Mouse (Mus musculus): Measurements from ENCODE around the gene Dnajb7. TPM values are rescaled to one million over a fixed set of nuclear protein-coding genes. Genes with fewer than 3 reads are reported as not detected.

The Dnajb7 gene
- polyA plus RNA-seq, 1 experiment from 2014 or later = 0.74 TPM

- ATAC-seq (ENCODE audit: low FRiP score) (peak; percentile 56), DNase-seq (ENCODE audit: low spot score, missing footprints) (no peak)
- 50% methylated on average over 6 of the region's 6 CpGs for WGBS
- Histone ChIP-seq H3K4me3 (ENCODE audit: low read depth, low read length) (peak overlapping the region; percentile 68), H3K9me3 (ENCODE audit: control insufficient read depth, low read length) (no peaks in the 10 kb centered on the region), H3K9ac (ENCODE audit: low read length) (peak overlapping the region; percentile 24; the same call in 1 of the 2 replicates), H3K4me2 (peak overlapping the region; percentile 72), H3K4me1 (ENCODE audit: control insufficient read depth, insufficient read depth, low read length) (peaks cover 10% of the 10 kb centered on the region), H3K27ac (ENCODE audit: low read depth, low read length) (peak overlapping the region; percentile 37; the same call in 1 of the 2 replicates), H3K27me3 (ENCODE audit: control insufficient read depth, insufficient read depth, low read length) (no peaks in the 10 kb centered on the region), H3K36me3 (ENCODE audit: control insufficient read depth, insufficient read depth, low read length) (no peaks in the 10 kb centered on the region)
Observed at GRCm38 (mm10) chr15:81361022-81361404, 47.1 kb downstream of the Dnajb7 start.

GRCm38 (mm10) chr15:81360345-81361021 lies 47.6 kb downstream of the Dnajb7 start, which contains the start of gene Slc25a17:
TSS of gene Slc25a17 (minus strand) at chr15:81360812.
- Histone ChIP-seq H3K4me1 (ENCODE audit: control insufficient read depth, insufficient read depth, low read length) (peaks cover 10% of the 10 kb centered on the region), H3K4me3 (ENCODE audit: low read depth, low read length) (peak within 1 kb of the TSS; percentile 68), H3K27me3 (ENCODE audit: control insufficient read depth, insufficient read depth, low read length) (no peaks in the 10 kb centered on the region), H3K27ac (ENCODE audit: low read depth, low read length) (peak within 1 kb of the TSS; percentile 37; the same call in 1 of the 2 replicates), H3K36me3 (ENCODE audit: control insufficient read depth, insufficient read depth, low read length) (no peaks in the 10 kb centered on the region), H3K9ac (ENCODE audit: low read length) (peak within 1 kb of the TSS; percentile 78), H3K4me2 (peak within 1 kb of the TSS; percentile 72), H3K9me3 (ENCODE audit: control insufficient read depth, low read length) (no peaks in the 10 kb centered on the region)
- DNase-seq (ENCODE audit: low spot score, missing footprints) (peak; percentile 98), ATAC-seq (ENCODE audit: low FRiP score) (peak; percentile 99)
- WGBS = under 1% methylated on average over 30 of the region's 30 CpGs

GRCm38 (mm10) chr15:81359421-81359820 lies 48.7 kb downstream of the Dnajb7 start:
- ATAC-seq (ENCODE audit: low FRiP score) (no peak), DNase-seq (ENCODE audit: low spot score, missing footprints) (no peak)
- H3K4me2 ChIP-seq = peak overlapping the region; percentile 72; the same call in 1 of the 2 replicates
- WGBS = 91% methylated on average over 5 of the region's 5 CpGs
- H3K27me3 ChIP-seq (ENCODE audit: control insufficient read depth, insufficient read depth, low read length) = no peaks in the 10 kb centered on the region
- no peak overlapping the region for H3K9ac ChIP-seq (ENCODE audit: low read length)
- peaks cover 10% of the 10 kb centered on the region for H3K4me1 ChIP-seq (ENCODE audit: control insufficient read depth, insufficient read depth, low read length)
- peak overlapping the region; percentile 68; the same call in 1 of the 2 replicates for H3K4me3 ChIP-seq (ENCODE audit: low read depth, low read length)
- H3K27ac ChIP-seq (ENCODE audit: low read depth, low read length) = no peak overlapping the region
- H3K36me3 ChIP-seq (ENCODE audit: control insufficient read depth, insufficient read depth, low read length) = no peaks in the 10 kb centered on the region
- no peaks in the 10 kb centered on the region for H3K9me3 ChIP-seq (ENCODE audit: control insufficient read depth, low read length)

GRCm38 (mm10) chr15:81358943-81359342 lies 49.2 kb downstream of the Dnajb7 start:
- H3K36me3 ChIP-seq (ENCODE audit: control insufficient read depth, insufficient read depth, low read length) = no peaks in the 10 kb centered on the region
- no peaks in the 10 kb centered on the region for H3K27me3 ChIP-seq (ENCODE audit: control insufficient read depth, insufficient read depth, low read length)
- H3K4me3 ChIP-seq (ENCODE audit: low read depth, low read length) = no peak overlapping the region
- H3K4me1 ChIP-seq (ENCODE audit: control insufficient read depth, insufficient read depth, low read length) = peaks cover 10% of the 10 kb centered on the region
- H3K4me2 ChIP-seq = no peak overlapping the region
- DNase-seq (ENCODE audit: low spot score, missing footprints) (no peak), ATAC-seq (ENCODE audit: low FRiP score) (no peak)
- no peaks in the 10 kb centered on the region for H3K9me3 ChIP-seq (ENCODE audit: control insufficient read depth, low read length)
- 89% methylated on average over 3 of the region's 3 CpGs for WGBS
- H3K9ac ChIP-seq (ENCODE audit: low read length) = no peak overlapping the region
- no peak overlapping the region for H3K27ac ChIP-seq (ENCODE audit: low read depth, low read length)

GRCm38 (mm10) chr15:81356946-81357345 lies 51.2 kb downstream of the Dnajb7 start:
- 50% methylated on average over 5 of the region's 5 CpGs for WGBS
- Histone ChIP-seq H3K9me3 (ENCODE audit: control insufficient read depth, low read length) (no peaks in the 10 kb centered on the region), H3K27me3 (ENCODE audit: control insufficient read depth, insufficient read depth, low read length) (no peaks in the 10 kb centered on the region), H3K36me3 (ENCODE audit: control insufficient read depth, insufficient read depth, low read length) (no peaks in the 10 kb centered on the region), H3K27ac (ENCODE audit: low read depth, low read length) (no peak overlapping the region), H3K4me2 (no peak overlapping the region), H3K4me1 (ENCODE audit: control insufficient read depth, insufficient read depth, low read length) (peaks cover 10% of the 10 kb centered on the region), H3K9ac (ENCODE audit: low read length) (no peak overlapping the region), H3K4me3 (ENCODE audit: low read depth, low read length) (no peak overlapping the region)
- no peak for DNase-seq (ENCODE audit: low spot score, missing footprints)
- no peak for ATAC-seq (ENCODE audit: low FRiP score)

Other genes with a start within 250 kb of the Dnajb7 start
- 20.7 and 21.8 TPM in 2 replicates for gene Mrtfa, start 217.5 kb downstream of the Dnajb7 start, polyA plus RNA-seq (2014; fragmentation: Nextera tagmentation; extraction: Ambion mirVana)
- 0.44 and 0.74 TPM in 2 replicates for gene Mchr1, start 172.8 kb downstream of the Dnajb7 start, polyA plus RNA-seq (2014; fragmentation: Nextera tagmentation; extraction: Ambion mirVana)
- 110 and 118 TPM in 2 replicates for gene Slc25a17, start 47.5 kb downstream of the Dnajb7 start, polyA plus RNA-seq (2014; fragmentation: Nextera tagmentation; extraction: Ambion mirVana)
- 196 and 205 TPM in 2 replicates for gene St13, start 8.2 kb downstream of the Dnajb7 start, polyA plus RNA-seq (2014; fragmentation: Nextera tagmentation; extraction: Ambion mirVana)
- 6.0 and 7.0 TPM in 2 replicates for gene Xpnpep3, start 8.2 kb downstream of the Dnajb7 start, polyA plus RNA-seq (2014; fragmentation: Nextera tagmentation; extraction: Ambion mirVana)
- gene Rbx1, start 58.0 kb upstream of the Dnajb7 start, polyA plus RNA-seq (2014; fragmentation: Nextera tagmentation; extraction: Ambion mirVana) = 532 and 574 TPM in 2 replicates
- 23.7 and 25.8 TPM in 2 replicates for gene Ep300, start 177.1 kb upstream of the Dnajb7 start, polyA plus RNA-seq (2014; fragmentation: Nextera tagmentation; extraction: Ambion mirVana)